Mouse (Mus musculus) limb, embryonic 11.5 days (tissue): ENCODE measurements around the gene Scn8a. TPM values are rescaled to one million over a fixed set of nuclear protein-coding genes. Genes with fewer than 3 reads are reported as not detected.

Experiments
- ATAC-seq: fragments of 200-750 bp; cut with Nextera tagmentation; 2 replicates; pipeline ENCODE4 v1.8.0; 2017; ENCODE audit warnings: low read depth; ENCODE audit not compliant: insufficient number of reproducible peaks, low FRiP score, low TSS enrichment
- DNase-seq: peaks from one replicate; pipeline ENCODE4 v3.0.0-alpha.2; 2015; ENCODE audit warnings: low spot score
- H3K27ac ChIP-seq: fragments of 300-500 bp; sonication (generic); replicated peaks from 2 replicates; pipeline ENCODE4 v1.5.1; 2014; ENCODE audit warnings: low read depth, mild to moderate bottlenecking, low read length
- H3K27me3 ChIP-seq: fragments of 300-500 bp; sonication (generic); 2 replicates; pipeline ENCODE4 v1.6.1; 2014; ENCODE audit warnings: mild to moderate bottlenecking, low read length, mixed read lengths; ENCODE audit not compliant: control insufficient read depth, insufficient read depth
- H3K36me3 ChIP-seq: fragments of 300-500 bp; sonication (generic); 2 replicates; pipeline ENCODE4 v1.6.1; 2014; ENCODE audit warnings: mild to moderate bottlenecking, low read length, moderate library complexity, mixed read lengths; ENCODE audit not compliant: control insufficient read depth, insufficient read depth
- H3K4me1 ChIP-seq: fragments of 300-500 bp; sonication (generic); 2 replicates; pipeline ENCODE4 v1.6.1; 2014; ENCODE audit warnings: low read length, mixed read lengths; ENCODE audit not compliant: control insufficient read depth, insufficient read depth
- H3K4me2 ChIP-seq: fragments of 300-500 bp; sonication (generic); 2 replicates; pipeline ENCODE4 v1.6.1; 2014; ENCODE audit warnings: low read depth, mild to moderate bottlenecking, moderate library complexity; ENCODE audit not compliant: severe bottlenecking
- H3K4me3 ChIP-seq: fragments of 300-500 bp; sonication (generic); 2 replicates; pipeline ENCODE4 v1.5.1; 2014; ENCODE audit warnings: low read depth, low read length
- H3K9ac ChIP-seq: fragments of 300-500 bp; sonication (generic); 2 replicates; pipeline ENCODE4 v1.6.1; 2014; ENCODE audit warnings: mild to moderate bottlenecking, low read length
- H3K9me3 ChIP-seq: fragments of 300-500 bp; sonication (generic); 2 replicates; pipeline ENCODE4 v1.6.1; 2016; ENCODE audit warnings: low read length; ENCODE audit not compliant: control insufficient read depth
- WGBS: fragments of 180-500 bp; shearing (Covaris S2); extraction: QIAGEN DNeasy Blood & Tissue Kit; methylation state at CpG from one replicate; pipeline ENCODE4 v1.1.7; 2014; 5-methylcytosine and 5-hydroxymethylcytosine counted together
- polyA plus RNA-seq: library from polyadenylated mRNA; unstranded; fragments of >200 nt; fragmentation: Nextera tagmentation; extraction: Ambion mirVana; gene quantifications from 2 replicates; pipeline ENCODE4 v1.2.1, GENCODE M21; 2014

The Scn8a gene
- polyA plus RNA-seq, 1 experiment from 2014 or later: 4.5 TPM

DNA sequence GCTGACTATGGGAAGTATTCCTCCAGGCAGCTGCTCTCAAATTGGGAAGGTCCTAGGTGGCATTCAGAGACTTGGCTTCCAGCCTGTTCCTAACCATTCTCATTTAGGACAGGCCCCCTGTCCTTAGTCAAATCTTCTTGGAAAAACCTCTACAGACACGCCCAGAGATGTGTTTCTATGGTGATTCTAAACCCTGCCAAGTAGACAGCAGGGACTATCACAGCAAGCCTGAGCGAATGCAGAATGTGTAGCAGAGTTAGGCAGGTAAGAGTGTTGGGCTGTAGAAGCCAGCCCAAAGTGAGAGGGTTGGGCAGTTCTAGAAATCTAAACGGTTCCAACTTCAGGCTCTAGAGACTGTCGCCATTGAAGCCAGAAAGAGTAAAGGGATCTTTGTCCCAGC is 79.5 kb downstream of the Scn8a start:
- H3K9me3 ChIP-seq: no peaks in the 10 kb centered on the region
- DNase-seq: no peak
- no peak for ATAC-seq
- H3K36me3 ChIP-seq: no peaks in the 10 kb centered on the region
- H3K27ac ChIP-seq: no peak overlapping the region
- WGBS: 87% methylated on average over 4 of the region's 4 CpGs
- no peaks in the 10 kb centered on the region for H3K27me3 ChIP-seq
- H3K4me1 ChIP-seq: no peaks in the 10 kb centered on the region
- H3K9ac ChIP-seq: no peak overlapping the region
- H3K4me2 ChIP-seq: no peak overlapping the region
- H3K4me3 ChIP-seq: no peak overlapping the region

DNA sequence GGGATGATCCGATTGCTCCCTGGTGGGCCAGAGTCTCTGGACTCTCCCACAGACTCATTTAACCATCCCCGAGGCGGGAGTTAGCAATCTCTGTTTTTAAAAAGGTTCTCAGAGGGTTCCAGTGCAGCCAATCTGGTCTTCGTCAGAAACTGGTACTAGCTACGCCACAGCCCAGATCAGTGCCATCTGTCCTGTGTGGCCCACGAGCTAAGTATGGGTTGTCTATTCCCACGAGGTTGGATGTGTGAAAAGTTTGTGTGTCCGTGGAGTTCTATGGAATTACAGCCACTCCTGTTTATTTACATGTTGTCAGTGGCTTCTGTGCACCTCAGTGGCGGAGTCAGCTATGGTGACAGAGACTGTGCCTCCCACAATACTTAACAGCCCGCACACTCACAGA is 81.8 kb downstream of the Scn8a start:
- no peaks in the 10 kb centered on the region for H3K36me3 ChIP-seq

DNA sequence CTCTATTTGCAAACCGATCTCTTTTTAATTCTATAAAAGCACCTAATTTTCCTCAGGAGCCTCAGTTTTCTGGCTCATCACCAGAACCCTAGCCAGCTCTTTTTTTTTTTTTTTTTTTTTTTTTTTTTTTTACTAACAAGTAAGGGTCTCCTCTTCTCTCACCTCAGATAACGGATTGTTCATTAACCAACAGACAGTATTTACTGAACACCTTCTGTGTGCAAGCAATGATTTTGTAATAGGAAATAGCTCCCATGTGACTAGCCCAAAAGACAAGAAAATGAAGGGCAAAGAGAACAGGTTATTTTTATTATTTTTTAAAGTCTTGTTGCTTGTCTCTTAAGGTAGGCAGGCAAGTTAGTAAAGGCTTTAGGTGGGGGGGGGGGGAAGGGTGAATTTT is 82.6 kb downstream of the Scn8a start:
- no peak overlapping the region for H3K9ac ChIP-seq
- ATAC-seq (no peak), DNase-seq (no peak)
- no peaks in the 10 kb centered on the region for H3K36me3 ChIP-seq
- no peak overlapping the region for H3K4me3 ChIP-seq
- H3K27ac ChIP-seq: no peak overlapping the region
- no peak overlapping the region for H3K4me2 ChIP-seq
- no peaks in the 10 kb centered on the region for H3K4me1 ChIP-seq
- H3K27me3 ChIP-seq: no peaks in the 10 kb centered on the region
- WGBS: 88% methylated on average over 2 of the region's 2 CpGs
- no peaks in the 10 kb centered on the region for H3K9me3 ChIP-seq

More for the DNA sequence above, 81.8 kb downstream of the Scn8a start:
- H3K27ac ChIP-seq: no peak overlapping the region
- no peaks in the 10 kb centered on the region for H3K9me3 ChIP-seq
- H3K4me2 ChIP-seq: no peak overlapping the region
- 80% methylated on average over 10 of the region's 10 CpGs for WGBS
- ATAC-seq (no peak), DNase-seq (no peak)
- H3K27me3 ChIP-seq: no peaks in the 10 kb centered on the region
- no peaks in the 10 kb centered on the region for H3K4me1 ChIP-seq
- no peak overlapping the region for H3K4me3 ChIP-seq
- no peak overlapping the region for H3K9ac ChIP-seq

GRCm38 (mm10) chr15:100952854-100953253 is 83.2 kb downstream of the Scn8a start:
- DNase-seq (no peak), ATAC-seq (no peak)
- Histone ChIP-seq H3K9me3 (no peaks in the 10 kb centered on the region), H3K27me3 (no peaks in the 10 kb centered on the region), H3K9ac (no peak overlapping the region), H3K36me3 (no peaks in the 10 kb centered on the region), H3K4me2 (no peak overlapping the region), H3K4me1 (no peaks in the 10 kb centered on the region), H3K4me3 (no peak overlapping the region), H3K27ac (no peak overlapping the region)
- 62% methylated on average over 8 of the region's 8 CpGs for WGBS

GRCm38 (mm10) chr15:100953955-100954354 is 84.3 kb downstream of the Scn8a start:
- ATAC-seq (no peak), DNase-seq (no peak)
- Histone ChIP-seq H3K4me3 (no peak overlapping the region), H3K4me1 (no peaks in the 10 kb centered on the region), H3K27me3 (no peaks in the 10 kb centered on the region), H3K4me2 (no peak overlapping the region), H3K9ac (no peak overlapping the region), H3K27ac (no peak overlapping the region), H3K9me3 (no peaks in the 10 kb centered on the region), H3K36me3 (no peaks in the 10 kb centered on the region)
- 84% methylated on average over 7 of the region's 7 CpGs for WGBS

GRCm38 (mm10) chr15:100954751-100955150 is 85.1 kb downstream of the Scn8a start:
- no peaks in the 10 kb centered on the region for H3K9me3 ChIP-seq
- no peak overlapping the region for H3K4me2 ChIP-seq
- 78% methylated on average over 16 of the region's 16 CpGs for WGBS
- H3K27ac ChIP-seq: no peak overlapping the region
- H3K27me3 ChIP-seq: no peaks in the 10 kb centered on the region
- ATAC-seq (no peak), DNase-seq (no peak)
- H3K9ac ChIP-seq: no peak overlapping the region
- H3K36me3 ChIP-seq: no peaks in the 10 kb centered on the region
- no peaks in the 10 kb centered on the region for H3K4me1 ChIP-seq
- no peak overlapping the region for H3K4me3 ChIP-seq

GRCm38 (mm10) chr15:100960958-100961357 is 91.3 kb downstream of the Scn8a start:
- 88% methylated on average over 6 of the region's 6 CpGs for WGBS
- no peak for ATAC-seq
- H3K9ac ChIP-seq: no peak overlapping the region

DNA sequence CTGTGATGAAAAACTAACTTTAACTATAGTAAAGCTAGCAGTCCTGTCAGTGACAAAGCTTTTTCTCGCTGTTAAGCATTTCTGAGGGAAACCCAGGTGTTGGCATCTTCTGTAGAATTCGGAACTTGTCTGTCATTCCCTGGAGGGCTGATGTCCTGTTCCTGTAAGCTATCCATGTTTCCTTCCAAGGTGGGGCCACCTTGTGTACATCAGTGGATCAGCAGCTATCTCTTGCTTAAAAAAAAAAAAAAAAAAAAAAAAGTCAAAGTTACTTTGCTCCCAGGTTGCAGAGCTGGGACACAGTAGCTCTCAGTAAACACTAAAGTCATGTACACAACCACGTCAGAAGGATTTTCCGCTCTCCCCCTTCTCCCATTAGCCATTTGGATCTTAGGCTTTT is 91.9 kb downstream of the Scn8a start:
- 84% methylated on average over 4 of the region's 4 CpGs for WGBS
- no peaks in the 10 kb centered on the region for H3K36me3 ChIP-seq
- H3K27ac ChIP-seq: no peak overlapping the region
- no peaks in the 10 kb centered on the region for H3K4me1 ChIP-seq
- no peak overlapping the region for H3K9ac ChIP-seq
- no peak for DNase-seq
- ATAC-seq: no peak
- H3K4me2 ChIP-seq: no peak overlapping the region
- no peak overlapping the region for H3K4me3 ChIP-seq
- H3K27me3 ChIP-seq: no peaks in the 10 kb centered on the region
- no peaks in the 10 kb centered on the region for H3K9me3 ChIP-seq

More at GRCm38 (mm10) chr15:100960958-100961357, 91.3 kb downstream of the Scn8a start:
- Histone ChIP-seq H3K4me3 (no peak overlapping the region), H3K4me1 (no peaks in the 10 kb centered on the region), H3K4me2 (no peak overlapping the region), H3K9me3 (no peaks in the 10 kb centered on the region), H3K27me3 (no peaks in the 10 kb centered on the region), H3K27ac (no peak overlapping the region), H3K36me3 (no peaks in the 10 kb centered on the region)
- no peak for DNase-seq

- Histone ChIP-seq H3K4me1 (no peaks in the 10 kb centered on the region), H3K4me2 (no peak overlapping the region), H3K27me3 (no peaks in the 10 kb centered on the region), H3K9ac (no peak overlapping the region), H3K9me3 (no peaks in the 10 kb centered on the region), H3K27ac (no peak overlapping the region), H3K36me3 (no peaks in the 10 kb centered on the region), H3K4me3 (no peak overlapping the region)
- ATAC-seq (no peak), DNase-seq (no peak)
- 83% methylated on average over 11 of the region's 11 CpGs for WGBS
These were observed 101.8 kb downstream of the Scn8a start for GRCm38 (mm10) chr15:100971443-100971842.
